Mouse (Mus musculus) embryonic stem cell, embryonic (primary cell): ENCODE data around the gene Asap2.

Experiments used
- CTCF ChIA-PET, 4 experiments: fragments of 300-600 bp in 2 of 4; fragments of 350-600 bp in 2 of 4; sonication (Branson Sonifier 250); formaldehyde crosslinking; loops; one replicate each; lab custom pipeline; 2022; ENCODE audit warnings: inconsistent platforms in 2 of 4; lab: Charles Lee
- POLR2A ChIA-PET, 4 experiments: fragments of 300-600 bp in 2 of 4; fragments of 350-600 bp in 2 of 4; sonication (Branson Sonifier 250); formaldehyde crosslinking; loops; one replicate each; lab custom pipeline; 2022; ENCODE audit warnings: antibody characterized with exemption in 4 of 4, inconsistent platforms in 1 of 4; lab: Charles Lee

Gene Asap2

GRCm38 (mm10) chr12:21286712-21287650 lies 296.7 kb downstream of the Asap2 start:
- POLR2A ChIA-PET: interaction anchor here in 3 of 4 experiments (0.6 to 8.2 kb wide), 48 partner anchors 8 to 373 kb away, joined by 3 to 78 read pairs (median 5); partner anchors contain the start of genes Iah1 (in 3 of the 3), Ywhaq (in 3 of the 3) and Adam17 (in 1 of the 3)

GRCm38 (mm10) chr12:21288716-21289395 lies 298.6 kb downstream of the Asap2 start:
- ChIA-PET POLR2A (interaction anchor here in 2 of 4 experiments (1.1 to 8.2 kb wide), 15 partner anchors 13 to 176 kb away, joined by 3 to 78 read pairs (median 5); partner anchors contain the start of genes Iah1 (in 2 of the 2) and Ywhaq (in 2 of the 2)), CTCF (no interaction called here)

More at GRCm38 (mm10) chr12:21286712-21287650, 296.7 kb downstream of the Asap2 start:
- CTCF ChIA-PET: interaction anchor here in 1 of 4 experiments (1.1 to 1.7 kb wide), 3 partner anchors 29 to 86 kb away, joined by 3 to 5 read pairs (median 4); partner anchors contain the start of genes Adam17 and Iah1

- ChIA-PET POLR2A (interaction anchor here in 3 of 4 experiments (0.6 to 8.2 kb wide), 14 partner anchors 12 to 177 kb away, joined by 3 to 78 read pairs (median 4); partner anchors contain the start of genes Iah1 (in 2 of the 3) and Ywhaq (in 1 of the 3)), CTCF (no interaction called here)
These were observed 299.4 kb downstream of the Asap2 start for GRCm38 (mm10) chr12:21289651-21290050.

GRCm38 (mm10) chr12:21298856-21299255 lies 308.6 kb downstream of the Asap2 start:
- CTCF ChIA-PET: no interaction called here
- POLR2A ChIA-PET: interaction anchor here in 2 of 4 experiments (0.7 to 1.9 kb wide), 4 partner anchors 12 to 170 kb away, joined by 3 to 7 read pairs (median 5); partner anchors contain the start of gene Itgb1bp1 (in 1 of the 2)

- ChIA-PET CTCF (interaction anchor here in 2 of 4 experiments (0.7 to 1.0 kb wide), 2 partner anchors 17 to 67 kb away, joined by 3 to 7 read pairs; no protein-coding TSS in a partner anchor), POLR2A (interaction anchor here in 3 of 4 experiments (1.0 to 3.8 kb wide), 8 partner anchors 9 to 71 kb away, joined by 3 to 13 read pairs (median 4); partner anchors contain the start of genes Iah1 (in 2 of the 3), Adam17 (in 1 of the 3), Cpsf3 (in 1 of the 3) and Itgb1bp1 (in 1 of the 3))
These were observed 311.1 kb downstream of the Asap2 start for GRCm38 (mm10) chr12:21301324-21301723.

GRCm38 (mm10) chr12:21301932-21302331 lies 311.7 kb downstream of the Asap2 start:
- ChIA-PET POLR2A (interaction anchor here in 3 of 4 experiments (0.9 to 3.8 kb wide), 11 partner anchors 9 to 72 kb away, joined by 3 to 13 read pairs (median 3); partner anchors contain the start of genes Adam17 (in 2 of the 3), Iah1 (in 2 of the 3), Cpsf3 (in 1 of the 3) and Itgb1bp1 (in 1 of the 3)), CTCF (interaction anchor here in 2 of 4 experiments (0.6 to 1.0 kb wide), 2 partner anchors 16 to 26 kb away, joined by 3 read pairs; no protein-coding TSS in a partner anchor)

- CTCF ChIA-PET: interaction anchor here in 2 of 4 experiments (0.6 to 1.0 kb wide), 2 partner anchors 16 to 25 kb away, joined by 3 read pairs; no protein-coding TSS in a partner anchor
- POLR2A ChIA-PET: interaction anchor here in 2 of 4 experiments (0.9 to 3.8 kb wide), 10 partner anchors 8 to 71 kb away, joined by 3 to 13 read pairs (median 4); partner anchors contain the start of genes Adam17 (in 1 of the 2), Cpsf3 (in 1 of the 2), Iah1 (in 1 of the 2) and Itgb1bp1 (in 1 of the 2)
These were observed 312.1 kb downstream of the Asap2 start for GRCm38 (mm10) chr12:21302361-21302783.

- CTCF ChIA-PET: interaction anchor here in 2 of 4 experiments (0.6 to 1.6 kb wide), 5 partner anchors 12 to 70 kb away, joined by 3 to 6 read pairs (median 4); partner anchors contain the start of gene Adam17 (in 1 of the 2)
- POLR2A ChIA-PET: interaction anchor here (0.6 to 3.7 kb wide), 13 partner anchors 11 to 170 kb away, joined by 3 to 47 read pairs (median 3); partner anchors contain the start of genes Cpsf3 (in 1 of the 4), Iah1 (in 1 of the 4) and Itgb1bp1 (in 1 of the 4)
These were observed 315.5 kb downstream of the Asap2 start for GRCm38 (mm10) chr12:21305741-21306140.

- ChIA-PET POLR2A (interaction anchor here in 3 of 4 experiments (1.3 to 3.7 kb wide), 4 partner anchors 10 to 25 kb away, joined by 3 to 47 read pairs (median 9); partner anchors contain the start of genes Cpsf3 (in 1 of the 3), Iah1 (in 1 of the 3) and Itgb1bp1 (in 1 of the 3)), CTCF (interaction anchor here in 2 of 4 experiments (0.5 to 1.6 kb wide), 3 partner anchors 12 to 109 kb away, joined by 3 to 8 read pairs (median 6); no protein-coding TSS in a partner anchor)
These were observed 316.5 kb downstream of the Asap2 start for GRCm38 (mm10) chr12:21306721-21307120.

- POLR2A ChIA-PET: interaction anchor here in 2 of 4 experiments (0.9 to 8.7 kb wide), 7 partner anchors 8 to 50 kb away, joined by 3 to 78 read pairs (median 4); partner anchors contain the start of genes Cpsf3 (in 1 of the 2) and Itgb1bp1 (in 1 of the 2)
- CTCF ChIA-PET: no interaction called here
These were observed 321.9 kb downstream of the Asap2 start for GRCm38 (mm10) chr12:21312201-21312600.

- CTCF ChIA-PET: interaction anchor here in 3 of 4 experiments (0.5 to 1.5 kb wide), 8 partner anchors 9 to 205 kb away, joined by 3 to 4 read pairs (median 3); partner anchors contain the start of gene Itgb1bp1 (in 1 of the 3)
- POLR2A ChIA-PET: interaction anchor here in 3 of 4 experiments (0.5 to 8.7 kb wide), 55 partner anchors 10 to 253 kb away, joined by 3 to 78 read pairs (median 4); partner anchors contain the start of genes Itgb1bp1 (in 3 of the 3), Cpsf3 (in 2 of the 3), Ywhaq (in 2 of the 3) and Adam17 (in 1 of the 3)
These were observed 325.9 kb downstream of the Asap2 start, which contains the start of gene Iah1 for GRCm38 (mm10) chr12:21315923-21316868. TSS of gene Iah1 (plus strand) at chr12:21316389.

GRCm38 (mm10) chr12:21316869-21317265 lies 326.6 kb downstream of the Asap2 start:
- ChIA-PET CTCF (interaction anchor here in 3 of 4 experiments (0.6 to 2.1 kb wide), 7 partner anchors 8 to 205 kb away, joined by 3 to 6 read pairs (median 4); partner anchors contain the start of gene Itgb1bp1 (in 1 of the 3)), POLR2A (interaction anchor here in 3 of 4 experiments (0.6 to 8.7 kb wide), 47 partner anchors 9 to 253 kb away, joined by 3 to 78 read pairs (median 4); partner anchors contain the start of genes Itgb1bp1 (in 3 of the 3), Cpsf3 (in 2 of the 3), Adam17 (in 1 of the 3) and Ywhaq (in 1 of the 3))

- POLR2A ChIA-PET: interaction anchor here in 3 of 4 experiments (0.5 to 8.7 kb wide), 14 partner anchors 8 to 206 kb away, joined by 3 to 78 read pairs (median 6); partner anchors contain the start of genes Cpsf3 (in 2 of the 3), Itgb1bp1 (in 2 of the 3) and Adam17 (in 1 of the 3)
- CTCF ChIA-PET: interaction anchor here in 3 of 4 experiments (0.6 to 2.1 kb wide), 13 partner anchors 9 to 207 kb away, joined by 3 to 6 read pairs (median 4); partner anchors contain the start of genes Adam17 (in 1 of the 3) and Itgb1bp1 (in 1 of the 3)
These were observed 328.1 kb downstream of the Asap2 start for GRCm38 (mm10) chr12:21318143-21318895.
